Mouse (Mus musculus) frontal cortex, adult 2 months (tissue): ENCODE data around the gene Rpl36al. TPM values are rescaled to one million over a fixed set of nuclear protein-coding genes. Genes with fewer than 3 reads are reported as not detected.

ENCODE experiments used
- DNase-seq, 2 experiments: peaks; one replicate each; pipeline ENCODE4 v3.0.0; 2022; ENCODE audit warnings: low spot score in 1 of 2; ENCODE audit errors: extremely low spot score in 1 of 2
- polyA plus RNA-seq: library from polyadenylated mRNA; depleted of rRNA; stranded (reverse); fragments of >200 nt; gene quantifications from 2 replicates; pipeline ENCODE4 v1.2.3, GENCODE M21; 2012; rRNA removed

Rpl36al gene
- polyA plus RNA-seq, 1 experiment: 313 TPM

GRCm38 (mm10) chr12:69159578-69159940 lies 24.3 kb downstream of the Rpl36al start:
- DNase-seq: peak in 1 of 2 experiments; percentile 72

- peak; percentile 98 to 99 for DNase-seq
Observed at GRCm38 (mm10) chr12:69158765-69159577, 24.9 kb downstream of the Rpl36al start, which contains the start of gene Rps29. Gene Rps29, minus strand, starts transcription at chr12:69159186.

GRCm38 (mm10) chr12:69158366-69158764 lies 25.5 kb downstream of the Rpl36al start:
- peak in 1 of 2 experiments; percentile 14 for DNase-seq

- no peak for DNase-seq
Observed at GRCm38 (mm10) chr12:69157107-69157506, 26.8 kb downstream of the Rpl36al start.

GRCm38 (mm10) chr12:69156436-69156835 lies 27.4 kb downstream of the Rpl36al start:
- no peak for DNase-seq

- no peak for DNase-seq
Observed at GRCm38 (mm10) chr12:69155923-69156322, 28.0 kb downstream of the Rpl36al start.

- no peak for DNase-seq
Observed at GRCm38 (mm10) chr12:69150049-69150448, 33.8 kb downstream of the Rpl36al start.

GRCm38 (mm10) chr12:69147166-69147735 lies 36.6 kb downstream of the Rpl36al start:
- no peak for DNase-seq

GRCm38 (mm10) chr12:69143460-69143859 lies 40.4 kb downstream of the Rpl36al start:
- DNase-seq: no peak

- DNase-seq: no peak
Observed at GRCm38 (mm10) chr12:69139841-69140240, 44.0 kb downstream of the Rpl36al start.

GRCm38 (mm10) chr12:69139201-69139600 lies 44.7 kb downstream of the Rpl36al start:
- no peak for DNase-seq

Other genes with a start within 250 kb of the Rpl36al start
- gene Rps29, start 24.9 kb downstream of the Rpl36al start, polyA plus RNA-seq: 1,265 and 1,574 TPM in 2 replicates
- gene Lrr1, start 15.3 kb downstream of the Rpl36al start, polyA plus RNA-seq: 0.06 and 0.56 TPM in 2 replicates
- 14.4 and 15.7 TPM in 2 replicates for gene Mgat2, start 74 bp upstream of the Rpl36al start, polyA plus RNA-seq
- gene Gm49383, start 13.0 kb upstream of the Rpl36al start, polyA plus RNA-seq: 1.1 and 1.2 TPM in 2 replicates
- 2.0 and 2.2 TPM in 2 replicates for gene Dnaaf2, start 14.3 kb upstream of the Rpl36al start, polyA plus RNA-seq
- gene Gm49384, start 20.2 kb upstream of the Rpl36al start, polyA plus RNA-seq: 2.2 and 2.5 TPM in 2 replicates
- 1.6 and 2.0 TPM in 2 replicates for gene Pole2, start 44.1 kb upstream of the Rpl36al start, polyA plus RNA-seq
- gene Klhdc1, start 57.1 kb upstream of the Rpl36al start, polyA plus RNA-seq: 20.9 and 23.6 TPM in 2 replicates
- 121 and 127 TPM in 2 replicates for gene Klhdc2, start 112.6 kb upstream of the Rpl36al start, polyA plus RNA-seq
- gene Nemf, start 173.1 kb upstream of the Rpl36al start, polyA plus RNA-seq: 38.2 and 45.4 TPM in 2 replicates
- 46.3 and 48.8 TPM in 2 replicates for gene Arf6, start 188.1 kb upstream of the Rpl36al start, polyA plus RNA-seq
- 0.27 and 0.50 TPM in 2 replicates for gene Gm9887, start 188.4 kb upstream of the Rpl36al start, polyA plus RNA-seq